Mouse (Mus musculus) embryonic fibroblast, embryonic 13.5 days (primary cell): ENCODE measurements around the gene Cpm.

ENCODE experiments used
- CTCF ChIP-seq: IDR thresholded peaks from 2 replicates; pipeline ENCODE4 v1.5.1; 2011; ENCODE audit warnings: mild to moderate bottlenecking, control low read depth, low read length, moderate library complexity, borderline replicate concordance; ENCODE audit not compliant: insufficient read depth
- POLR2A ChIP-seq: IDR thresholded peaks from 2 replicates; pipeline ENCODE4 v1.6.1; 2011; ENCODE audit warnings: low read depth, mild to moderate bottlenecking, control low read depth, low read length, moderate library complexity

- TF ChIP-seq CTCF: no peak
- no peak for TF ChIP-seq POLR2A
Measured at GRCm38 (mm10) chr10:117596771-117597324, 32.5 kb upstream of the Cpm start.
